Mouse (Mus musculus) CH12.LX (cell line): Measurements from ENCODE around the gene Tm9sf2. TPM values are rescaled to one million over a fixed set of nuclear protein-coding genes. Genes with fewer than 3 reads are reported as not detected.

Source experiments
- DNase-seq: peaks from one replicate; pipeline ENCODE4 v3.0.0-alpha.2; 2013; ENCODE audit errors: extremely low read depth
- H3K27ac ChIP-seq: 2 replicates; pipeline ENCODE4 v1.5.1; 2012; ENCODE audit warnings: low read depth, mild to moderate bottlenecking, control low read depth, moderate library complexity; ENCODE audit not compliant: insufficient read depth
- H3K27me3 ChIP-seq: replicated peaks from 2 replicates; pipeline ENCODE3; 2012; ENCODE audit warnings: inconsistent platforms
- H3K36me3 ChIP-seq, 2 experiments: replicated peaks in 1 of 2; 2 replicates each; pipeline versions ENCODE3 to v1.6.1; 2012; ENCODE audit warnings: inconsistent platforms in 1 of 2, low read length in 1 of 2, mild to moderate bottlenecking in 1 of 2, mixed read lengths in 1 of 2, moderate library complexity in 1 of 2; ENCODE audit not compliant: control insufficient read depth in 1 of 2, insufficient read depth in 1 of 2
- H3K4me1 ChIP-seq, 2 experiments: 2 replicates each; pipeline ENCODE4 v1.6.1; 2012; ENCODE audit warnings: inconsistent platforms in 1 of 2, moderate library complexity in 1 of 2; ENCODE audit not compliant: insufficient read depth in 2 of 2, control insufficient read depth in 1 of 2
- H3K4me2 ChIP-seq: 2 replicates; pipeline ENCODE4 v1.6.1; 2012; ENCODE audit warnings: low read depth, mild to moderate bottlenecking, control low read depth; ENCODE audit not compliant: poor library complexity, insufficient read depth, severe bottlenecking
- H3K4me3 ChIP-seq, 3 experiments: fragments of 150-350 bp in 1 of 3; sonication (generic) in 1 of 3; replicated peaks in 1 of 3; 2 replicates each; pipeline versions ENCODE3 to v1.5.1; 2011 to 2012; ENCODE audit warnings: low read depth in 2 of 3, low read length in 2 of 3, mild to moderate bottlenecking in 2 of 3, moderate library complexity in 2 of 3, control low read depth in 1 of 3, improper control_type of control experiment in 1 of 3, inconsistent platforms in 1 of 3, mixed read lengths in 1 of 3; ENCODE audit not compliant: poor library complexity in 1 of 3
- H3K79me2 ChIP-seq: replicated peaks from 2 replicates; pipeline ENCODE4 v1.6.1; 2012; ENCODE audit warnings: mild to moderate bottlenecking, moderate library complexity; ENCODE audit not compliant: control insufficient read depth, poor library complexity, insufficient read depth, severe bottlenecking; ENCODE audit errors: extremely low read depth
- H3K9ac ChIP-seq: 2 replicates; pipeline ENCODE4 v1.6.1; 2012; ENCODE audit warnings: low read depth, mild to moderate bottlenecking, control low read depth, moderate library complexity; ENCODE audit not compliant: insufficient read depth
- H3K9me3 ChIP-seq: replicated peaks from 2 replicates; pipeline ENCODE3; 2012; ENCODE audit warnings: low read length, inconsistent platforms, mixed read lengths
- CHD1 ChIP-seq: IDR thresholded peaks from 2 replicates; pipeline ENCODE4 v1.6.1; 2012; ENCODE audit warnings: low read depth, low read length, improper control_type of control experiment, inconsistent platforms
- CHD2 ChIP-seq: IDR thresholded peaks from 2 replicates; pipeline ENCODE4 v1.6.1; 2011; ENCODE audit warnings: low read length, improper control_type of control experiment
- CTCF ChIP-seq, 2 experiments: IDR thresholded peaks in 1 of 2; conservative IDR thresholded peaks in 1 of 2; 2 replicates each; pipeline ENCODE4 v1.5.1; 2011 to 2012; ENCODE audit warnings: low read depth in 2 of 2, low read length in 2 of 2, improper control_type of control experiment in 1 of 2, inconsistent platforms in 1 of 2, mild to moderate bottlenecking in 1 of 2, moderate library complexity in 1 of 2
- EP300 ChIP-seq: IDR thresholded peaks from 2 replicates; pipeline ENCODE4 v1.6.1; 2011; ENCODE audit warnings: low read length, improper control_type of control experiment
- GABPA ChIP-seq: IDR thresholded peaks from 2 replicates; pipeline ENCODE4 v1.6.1; 2012; ENCODE audit warnings: low read depth, low read length, improper control_type of control experiment, inconsistent platforms; ENCODE audit not compliant: insufficient replicate concordance
- IRF4 ChIP-seq: IDR thresholded peaks from 2 replicates; pipeline ENCODE4 v1.6.1; 2014; ENCODE audit warnings: low read depth, mild to moderate bottlenecking, inconsistent platforms, low read length, improper control_type of control experiment
- JUN ChIP-seq: IDR thresholded peaks from 2 replicates; pipeline ENCODE4 v1.6.1; 2011; ENCODE audit warnings: low read depth, mild to moderate bottlenecking, low read length, improper control_type of control experiment, moderate library complexity; ENCODE audit not compliant: insufficient read depth
- MAZ ChIP-seq: IDR thresholded peaks from 2 replicates; pipeline ENCODE4 v1.6.1; 2012; ENCODE audit warnings: low read depth, mild to moderate bottlenecking, inconsistent platforms, low read length, improper control_type of control experiment, moderate library complexity
- MEF2A ChIP-seq: IDR thresholded peaks from 2 replicates; pipeline ENCODE4 v1.6.1; 2014; ENCODE audit warnings: low read depth, mild to moderate bottlenecking, inconsistent platforms, low read length, improper control_type of control experiment, borderline replicate concordance
- MYC ChIP-seq: IDR thresholded peaks from 2 replicates; pipeline ENCODE4 v1.6.1; 2011; ENCODE audit warnings: low read depth, mild to moderate bottlenecking, improper control_type of control experiment, low read length
- POLR2A ChIP-seq: IDR thresholded peaks from 2 replicates; pipeline ENCODE4 v1.6.1; 2011; ENCODE audit warnings: low read depth, mild to moderate bottlenecking, improper control_type of control experiment, low read length
- SMC3 ChIP-seq: IDR thresholded peaks from 2 replicates; pipeline ENCODE4 v1.6.1; 2011; ENCODE audit warnings: low read depth, low read length, improper control_type of control experiment
- TCF12 ChIP-seq: IDR thresholded peaks from 2 replicates; pipeline ENCODE4 v1.6.1; 2014; ENCODE audit warnings: low read depth, mild to moderate bottlenecking, inconsistent platforms, low read length, improper control_type of control experiment
- UBTF ChIP-seq: IDR thresholded peaks from 2 replicates; pipeline ENCODE4 v1.6.1; 2012; ENCODE audit warnings: low read depth, mild to moderate bottlenecking, inconsistent platforms, low read length, improper control_type of control experiment, moderate library complexity
- ZC3H11A ChIP-seq: IDR thresholded peaks from 2 replicates; pipeline ENCODE4 v1.6.1; 2012; ENCODE audit warnings: low read depth, mild to moderate bottlenecking, inconsistent platforms, low read length, improper control_type of control experiment
- ZMIZ1 ChIP-seq: IDR thresholded peaks from 2 replicates; pipeline ENCODE4 v1.6.1; 2012; ENCODE audit warnings: low read depth, mild to moderate bottlenecking, inconsistent platforms, low read length, improper control_type of control experiment
- ZNF384 ChIP-seq: IDR thresholded peaks from 2 replicates; pipeline ENCODE4 v1.6.1; 2012; ENCODE audit warnings: low read depth, low read length, improper control_type of control experiment, inconsistent platforms
- dilution Hi-C: fragments of 300-500 bp; cut with MboI; formaldehyde crosslinking; loops from 2 replicates; pipeline ENCODE4 v1.14.3; 2020; ENCODE audit warnings: low sequenced_read_pairs; ENCODE audit not compliant: extremely low pct_unique_long_range_greater_than_20kb, extremely low pct_ligation_motif_present
- in situ Hi-C: fragments of 300-500 bp; cut with MboI; formaldehyde crosslinking; loops from 3 replicates; pipeline ENCODE4 v1.14.3; 2019; ENCODE audit warnings: low sequenced_read_pairs, low pct_ligation_motif_present, low pct_unique_long_range_greater_than_20kb, mixed read lengths
- polyA plus RNA-seq: library from polyadenylated mRNA; unstranded; fragments of >175 nt; gene quantifications from 2 replicates; pipeline ENCODE4 v1.2.1, GENCODE M21; 2012; ENCODE audit warnings: low read depth; ENCODE audit not compliant: insufficient read length
- total RNA-seq, 2 experiments: library from RNA; depleted of rRNA; stranded (reverse); fragments of 300-350 nt in 1 of 2; fragments of >200 nt in 1 of 2; gene quantifications; 2 replicates each; pipeline ENCODE4 v1.2.3; 2012 to 2014

The Tm9sf2 gene
- total and polyA plus RNA-seq, 3 experiments = 49.2 to 108 (median 85.5) TPM

DNA sequence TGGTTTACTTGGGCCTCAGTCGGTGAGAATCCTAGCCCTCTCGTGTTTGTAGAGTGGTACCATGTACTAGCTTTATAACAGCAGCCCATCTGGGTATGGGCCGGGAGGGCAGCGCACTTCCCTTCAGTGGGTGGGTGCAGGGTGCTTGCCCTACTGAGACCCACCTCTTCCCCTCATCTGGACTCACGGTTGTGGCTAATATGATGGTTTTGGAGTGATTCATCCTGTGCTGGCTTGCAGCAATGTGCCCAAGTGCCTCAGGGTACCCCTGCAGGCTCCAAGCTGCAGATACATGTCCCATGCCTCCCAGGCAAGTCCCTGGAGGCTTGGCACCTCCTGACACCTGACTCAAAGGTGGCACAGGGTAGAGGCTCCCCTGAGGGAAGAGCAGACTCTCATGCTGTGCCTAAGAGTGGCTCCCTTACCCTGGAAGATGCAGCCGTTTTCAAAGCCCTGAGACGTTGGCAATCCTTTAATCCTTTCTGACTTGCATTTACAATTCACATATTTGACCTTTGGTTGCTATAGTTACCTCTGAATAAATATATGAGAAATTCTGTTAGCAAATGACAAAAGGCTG is 63.5 kb downstream of the Tm9sf2 start:
- Histone ChIP-seq H3K36me3 (no peaks in the 10 kb centered on the region), H3K27ac (no peak overlapping the region), H3K79me2 (no peaks in the 10 kb centered on the region), H3K9ac (no peak overlapping the region), H3K4me3 (no peak overlapping the region), H3K4me1 (no peaks in the 10 kb centered on the region), H3K4me2 (no peak overlapping the region), H3K9me3 (no peaks in the 10 kb centered on the region), H3K27me3 (no peaks in the 10 kb centered on the region)
- no peak for DNase-seq
- dilution Hi-C loops = no loop called here
- in situ Hi-C loops = loop anchor here (10.0 kb wide), 1 partner anchor 105 kb away; no protein-coding TSS in a partner anchor
- no peak for TF ChIP-seq ZC3H11A
- TF ChIP-seq CHD2 = no peak
- no peak for TF ChIP-seq CTCF (conservative IDR thresholded peaks at IDR 0.05 in 1 of 2, IDR thresholded peaks at IDR 0.05 in 1 of 2; ENCODE audit: low read depth in 2 of 2, low read length in 2 of 2)
- TF ChIP-seq SMC3 = no peak
- TF ChIP-seq MYC = no peak
- no peak for TF ChIP-seq GABPA
- no peak for TF ChIP-seq MAZ
- no peak for TF ChIP-seq UBTF
- no peak for TF ChIP-seq TCF12
- no peak for TF ChIP-seq IRF4
- no peak for TF ChIP-seq MEF2A
- TF ChIP-seq ZNF384 = no peak
- no peak for TF ChIP-seq POLR2A
- no peak for TF ChIP-seq ZMIZ1
- TF ChIP-seq CHD1 = no peak

DNA sequence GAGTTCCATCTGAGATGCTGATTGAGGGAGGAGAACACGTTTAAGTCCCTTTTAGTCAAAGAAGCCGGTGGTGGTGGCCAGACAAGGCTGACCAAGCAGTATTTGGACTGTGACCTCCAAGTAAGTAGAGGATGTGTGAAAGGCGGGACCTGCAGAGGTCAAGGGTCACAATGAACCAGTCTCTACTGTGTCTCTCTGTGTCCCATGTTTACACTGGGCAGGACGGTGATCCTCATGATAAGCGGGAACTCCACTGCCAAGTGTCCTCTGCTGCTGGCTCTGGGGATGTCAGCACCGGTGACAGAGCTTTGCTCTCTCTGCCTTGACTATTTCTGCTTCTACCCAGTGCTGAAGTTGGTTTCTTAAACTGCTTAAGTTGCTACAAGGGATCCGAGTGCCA is 64.2 kb downstream of the Tm9sf2 start:
- no peaks in the 10 kb centered on the region for H3K79me2 ChIP-seq
- dilution Hi-C loops (no loop called here), in situ Hi-C loops (loop anchor here (10.0 kb wide), 1 partner anchor 106 kb away; no protein-coding TSS in a partner anchor)
- H3K36me3 ChIP-seq = no peaks in the 10 kb centered on the region
- H3K27me3 ChIP-seq = no peaks in the 10 kb centered on the region
- no peaks in the 10 kb centered on the region for H3K4me1 ChIP-seq
- H3K4me2 ChIP-seq = no peak overlapping the region
- no peaks in the 10 kb centered on the region for H3K9me3 ChIP-seq
- TF ChIP-seq EP300 (no peak), CHD1 (no peak), JUN (no peak)
- no peak for DNase-seq
- H3K4me3 ChIP-seq = no peak overlapping the region
- no peak overlapping the region for H3K9ac ChIP-seq
- no peak overlapping the region for H3K27ac ChIP-seq
